Mouse (Mus musculus): Measurements from ENCODE around the gene Supt3. TPM values are rescaled to one million over a fixed set of nuclear protein-coding genes. Genes with fewer than 3 reads are reported as not detected.

Gene Supt3
- polyA plus RNA-seq, 1 experiment from 2014 or later, result 27.0 TPM

- DNase-seq (ENCODE audit: low spot score, missing footprints), result no peak
- no peak overlapping the region for H3K4me2 ChIP-seq
These were observed 270.3 kb downstream of the Supt3 start for GRCm38 (mm10) chr17:45047236-45047635.

GRCm38 (mm10) chr17:45051971-45052370, 275.0 kb downstream of the Supt3 start:
- DNase-seq (ENCODE audit: low spot score, missing footprints) (no peak), ATAC-seq (ENCODE audit: low FRiP score) (no peak)
- Histone ChIP-seq H3K4me2 (no peak overlapping the region), H3K4me1 (ENCODE audit: control insufficient read depth, insufficient read depth, low read length) (no peaks in the 10 kb centered on the region; the same call in 1 of the 2 replicates), H3K27ac (ENCODE audit: low read depth, low read length) (no peak overlapping the region), H3K4me3 (ENCODE audit: low read depth, low read length) (no peak overlapping the region), H3K9ac (ENCODE audit: low read length) (no peak overlapping the region), H3K36me3 (ENCODE audit: control insufficient read depth, insufficient read depth, low read length) (no peaks in the 10 kb centered on the region), H3K27me3 (ENCODE audit: control insufficient read depth, insufficient read depth, low read length) (no peaks in the 10 kb centered on the region), H3K9me3 (ENCODE audit: control insufficient read depth, low read length) (no peaks in the 10 kb centered on the region)
- WGBS, result 86% methylated on average over 3 of the region's 3 CpGs

More at GRCm38 (mm10) chr17:45047236-45047635, 270.3 kb downstream of the Supt3 start:
- Histone ChIP-seq H3K9me3 (ENCODE audit: control insufficient read depth, low read length) (no peaks in the 10 kb centered on the region), H3K9ac (ENCODE audit: low read length) (no peak overlapping the region), H3K4me3 (ENCODE audit: low read depth, low read length) (no peak overlapping the region), H3K27ac (ENCODE audit: low read depth, low read length) (no peak overlapping the region), H3K27me3 (ENCODE audit: control insufficient read depth, insufficient read depth, low read length) (no peaks in the 10 kb centered on the region), H3K4me1 (ENCODE audit: control insufficient read depth, insufficient read depth, low read length) (no peaks in the 10 kb centered on the region), H3K36me3 (ENCODE audit: control insufficient read depth, insufficient read depth, low read length) (no peaks in the 10 kb centered on the region)
- no peak for ATAC-seq (ENCODE audit: low FRiP score)
- 90% methylated on average over 6 of the region's 6 CpGs for WGBS

- H3K9me3 ChIP-seq (ENCODE audit: control insufficient read depth, low read length), result no peaks in the 10 kb centered on the region
- no peak overlapping the region for H3K4me3 ChIP-seq (ENCODE audit: low read depth, low read length)
- H3K36me3 ChIP-seq (ENCODE audit: control insufficient read depth, insufficient read depth, low read length), result no peaks in the 10 kb centered on the region
- WGBS, result 87% methylated on average over 3 of the region's 3 CpGs
- no peaks in the 10 kb centered on the region for H3K27me3 ChIP-seq (ENCODE audit: control insufficient read depth, insufficient read depth, low read length)
- H3K4me2 ChIP-seq, result no peak overlapping the region
- H3K27ac ChIP-seq (ENCODE audit: low read depth, low read length), result no peak overlapping the region
- H3K9ac ChIP-seq (ENCODE audit: low read length), result no peak overlapping the region
- DNase-seq (ENCODE audit: low spot score, missing footprints) (no peak), ATAC-seq (ENCODE audit: low FRiP score) (no peak)
- H3K4me1 ChIP-seq (ENCODE audit: control insufficient read depth, insufficient read depth, low read length), result no peaks in the 10 kb centered on the region; the same call in 1 of the 2 replicates
These were observed 276.4 kb downstream of the Supt3 start for GRCm38 (mm10) chr17:45053371-45053770.

GRCm38 (mm10) chr17:45054526-45054925, 277.6 kb downstream of the Supt3 start:
- Histone ChIP-seq H3K9ac (ENCODE audit: low read length) (no peak overlapping the region), H3K27ac (ENCODE audit: low read depth, low read length) (no peak overlapping the region), H3K4me1 (ENCODE audit: control insufficient read depth, insufficient read depth, low read length) (no peaks in the 10 kb centered on the region; the same call in 1 of the 2 replicates), H3K27me3 (ENCODE audit: control insufficient read depth, insufficient read depth, low read length) (no peaks in the 10 kb centered on the region), H3K9me3 (ENCODE audit: control insufficient read depth, low read length) (no peaks in the 10 kb centered on the region), H3K36me3 (ENCODE audit: control insufficient read depth, insufficient read depth, low read length) (no peaks in the 10 kb centered on the region), H3K4me2 (no peak overlapping the region), H3K4me3 (ENCODE audit: low read depth, low read length) (no peak overlapping the region)
- no peak for ATAC-seq (ENCODE audit: low FRiP score)
- 72% methylated on average over 4 of the region's 4 CpGs for WGBS
- no peak for DNase-seq (ENCODE audit: low spot score, missing footprints)

DNA sequence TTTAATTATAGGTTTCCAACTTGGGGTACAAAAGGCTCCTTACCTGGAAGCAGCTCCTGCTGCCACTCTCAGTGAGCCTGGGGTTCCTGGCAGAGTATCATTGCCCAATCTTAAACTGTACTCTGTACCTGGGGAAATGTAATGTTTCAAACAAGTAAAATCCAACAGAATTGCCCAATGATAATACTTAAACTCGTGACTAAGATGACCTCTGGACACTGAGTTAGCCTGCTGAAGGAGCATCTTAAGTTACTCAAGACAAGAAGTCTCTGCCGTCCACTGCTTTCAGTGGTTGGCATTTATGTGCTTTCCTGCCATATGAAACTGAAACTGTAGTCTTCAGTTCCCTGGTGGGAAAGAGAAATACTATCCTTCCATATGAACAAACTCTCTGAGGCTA, 279.9 kb downstream of the Supt3 start:
- ATAC-seq (ENCODE audit: low FRiP score) (no peak), DNase-seq (ENCODE audit: low spot score, missing footprints) (no peak)
- Histone ChIP-seq H3K9ac (ENCODE audit: low read length) (no peak overlapping the region), H3K27ac (ENCODE audit: low read depth, low read length) (no peak overlapping the region), H3K4me2 (no peak overlapping the region), H3K4me3 (ENCODE audit: low read depth, low read length) (no peak overlapping the region), H3K4me1 (ENCODE audit: control insufficient read depth, insufficient read depth, low read length) (no peaks in the 10 kb centered on the region; the same call in 1 of the 2 replicates), H3K9me3 (ENCODE audit: control insufficient read depth, low read length) (no peaks in the 10 kb centered on the region), H3K36me3 (ENCODE audit: control insufficient read depth, insufficient read depth, low read length) (no peaks in the 10 kb centered on the region), H3K27me3 (ENCODE audit: control insufficient read depth, insufficient read depth, low read length) (no peaks in the 10 kb centered on the region)
- 84% methylated on average over 2 of the region's 2 CpGs for WGBS

DNA sequence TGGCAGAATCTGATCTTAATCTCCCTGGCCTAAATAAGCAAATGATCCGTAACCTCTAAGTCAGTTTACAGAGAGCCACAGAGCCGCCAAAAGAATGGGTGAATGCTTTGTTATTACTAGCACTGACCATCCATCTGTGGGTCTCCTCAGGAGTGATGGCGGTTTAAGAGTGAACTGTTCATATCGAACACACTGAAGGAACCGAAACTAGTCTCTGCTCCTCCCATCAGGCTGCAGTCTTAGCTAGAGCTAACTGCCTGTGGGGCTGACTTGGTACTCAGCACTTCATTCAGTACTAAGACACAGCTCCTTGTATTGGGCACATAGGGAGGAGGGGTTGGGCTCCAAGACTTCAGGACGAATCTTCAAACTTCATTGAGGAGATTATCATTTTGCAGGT, 280.8 kb downstream of the Supt3 start:
- Histone ChIP-seq H3K4me3 (ENCODE audit: low read depth, low read length) (no peak overlapping the region), H3K9ac (ENCODE audit: low read length) (no peak overlapping the region), H3K36me3 (ENCODE audit: control insufficient read depth, insufficient read depth, low read length) (no peaks in the 10 kb centered on the region), H3K4me1 (ENCODE audit: control insufficient read depth, insufficient read depth, low read length) (no peaks in the 10 kb centered on the region; the same call in 1 of the 2 replicates), H3K27me3 (ENCODE audit: control insufficient read depth, insufficient read depth, low read length) (no peaks in the 10 kb centered on the region), H3K4me2 (no peak overlapping the region), H3K9me3 (ENCODE audit: control insufficient read depth, low read length) (no peaks in the 10 kb centered on the region), H3K27ac (ENCODE audit: low read depth, low read length) (no peak overlapping the region)
- DNase-seq (ENCODE audit: low spot score, missing footprints) (no peak), ATAC-seq (ENCODE audit: low FRiP score) (no peak)
- 65% methylated on average over 6 of the region's 6 CpGs for WGBS

- no peak overlapping the region for H3K9ac ChIP-seq (ENCODE audit: low read length)
These were observed 281.8 kb downstream of the Supt3 start for GRCm38 (mm10) chr17:45058566-45059363.

DNA sequence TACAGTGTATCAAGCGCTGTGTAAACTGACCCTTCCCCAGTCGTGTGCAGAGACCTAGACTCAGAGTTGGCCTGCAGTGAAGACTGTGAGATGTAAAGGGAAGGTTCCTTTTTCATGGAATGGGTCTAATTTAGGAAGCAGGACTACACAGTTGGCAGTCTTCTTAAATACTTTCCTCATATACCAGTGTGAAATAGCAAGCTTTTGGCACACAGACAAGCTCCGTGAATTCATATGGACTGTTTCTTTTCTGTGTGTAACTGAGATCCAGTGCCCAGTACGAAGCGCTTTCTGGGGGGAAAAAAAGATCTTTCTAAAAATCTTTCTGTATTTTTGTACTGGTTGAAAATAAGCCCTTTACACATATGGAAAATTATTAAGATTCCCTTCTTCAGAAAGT, 286.8 kb downstream of the Supt3 start:
- Histone ChIP-seq H3K27me3 (ENCODE audit: control insufficient read depth, insufficient read depth, low read length) (no peaks in the 10 kb centered on the region), H3K9me3 (ENCODE audit: control insufficient read depth, low read length) (no peaks in the 10 kb centered on the region), H3K27ac (ENCODE audit: low read depth, low read length) (no peak overlapping the region), H3K4me3 (ENCODE audit: low read depth, low read length) (no peak overlapping the region), H3K4me1 (ENCODE audit: control insufficient read depth, insufficient read depth, low read length) (peaks cover 3% of the 10 kb centered on the region), H3K36me3 (ENCODE audit: control insufficient read depth, insufficient read depth, low read length) (no peaks in the 10 kb centered on the region), H3K9ac (ENCODE audit: low read length) (no peak overlapping the region), H3K4me2 (no peak overlapping the region)
- ATAC-seq (ENCODE audit: low FRiP score) (no peak), DNase-seq (ENCODE audit: low spot score, missing footprints) (no peak)
- WGBS, result 89% methylated on average over 5 of the region's 5 CpGs

More at GRCm38 (mm10) chr17:45058566-45059363, 281.8 kb downstream of the Supt3 start:
- Histone ChIP-seq H3K36me3 (ENCODE audit: control insufficient read depth, insufficient read depth, low read length) (no peaks in the 10 kb centered on the region), H3K27ac (ENCODE audit: low read depth, low read length) (no peak overlapping the region), H3K9me3 (ENCODE audit: control insufficient read depth, low read length) (no peaks in the 10 kb centered on the region), H3K4me1 (ENCODE audit: control insufficient read depth, insufficient read depth, low read length) (no peaks in the 10 kb centered on the region; the same call in 1 of the 2 replicates), H3K4me3 (ENCODE audit: low read depth, low read length) (no peak overlapping the region), H3K27me3 (ENCODE audit: control insufficient read depth, insufficient read depth, low read length) (no peaks in the 10 kb centered on the region), H3K4me2 (no peak overlapping the region)
- WGBS, result 52% methylated on average over 6 of the region's 6 CpGs
- ATAC-seq (ENCODE audit: low FRiP score) (no peak), DNase-seq (ENCODE audit: low spot score, missing footprints) (no peak)

GRCm38 (mm10) chr17:45065465-45065864, 288.5 kb downstream of the Supt3 start:
- WGBS, result 76% methylated on average over 2 of the region's 2 CpGs
- H3K27ac ChIP-seq (ENCODE audit: low read depth, low read length), result no peak overlapping the region
- no peak for ATAC-seq (ENCODE audit: low FRiP score)

More at GRCm38 (mm10) chr17:45065465-45065864, 288.5 kb downstream of the Supt3 start:
- Histone ChIP-seq H3K9ac (ENCODE audit: low read length) (no peak overlapping the region), H3K4me1 (ENCODE audit: control insufficient read depth, insufficient read depth, low read length) (peaks cover 3% of the 10 kb centered on the region), H3K36me3 (ENCODE audit: control insufficient read depth, insufficient read depth, low read length) (no peaks in the 10 kb centered on the region), H3K4me2 (no peak overlapping the region), H3K9me3 (ENCODE audit: control insufficient read depth, low read length) (no peaks in the 10 kb centered on the region), H3K27me3 (ENCODE audit: control insufficient read depth, insufficient read depth, low read length) (no peaks in the 10 kb centered on the region), H3K4me3 (ENCODE audit: low read depth, low read length) (no peak overlapping the region)
- DNase-seq (ENCODE audit: low spot score, missing footprints), result no peak

Data from midbrain, embryonic 11.5 days (tissue).